Comparison of ENCODE assay signal across 20 mouse cellular contexts in the genomic region with DNA sequence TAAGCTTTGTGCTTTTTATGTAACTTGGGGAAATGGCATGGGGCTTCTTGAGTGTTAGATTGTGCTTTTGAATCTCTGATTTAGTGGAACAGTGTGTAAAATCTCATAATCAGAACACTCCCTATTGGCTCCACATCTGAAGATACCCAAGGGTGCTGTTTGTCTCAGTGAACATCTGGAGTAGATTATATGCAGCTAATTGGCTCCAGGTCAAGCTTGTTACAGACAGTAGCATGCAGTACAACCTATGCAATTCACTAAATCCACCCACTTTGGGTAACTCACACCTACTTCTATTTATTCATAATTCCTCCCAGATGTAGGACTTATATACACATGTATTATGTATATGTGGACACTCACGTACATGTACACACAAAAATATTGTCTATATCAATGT. TPM values are rescaled to one million over a fixed set of nuclear protein-coding genes. Genes with fewer than 3 reads are reported as not detected.
A peak's percentile ranks its signal among the peaks of the same experiment; 100 is the strongest.
DNase-seq lines count a peak whose midpoint lies in the region; ATAC-seq and TF ChIP-seq lines count a peak whose summit lies in the region.
"Had no signal": no experiment of that assay in that cellular context is flagged by ENCODE, and none has a peak within 500 bp of the region (broad histone marks: within the 10 kb centered on the region; RNA-seq: fewer than 3 reads in every experiment).

No protein-coding gene starts in this region.

- intact Hi-C loops in gastrocnemius, adult 2 months (cut with DNase I), result no loop called here

- no peaks in the 10 kb centered on the region for H3K36me3 ChIP-seq in midbrain, embryonic 14.5 days (ENCODE audit: control insufficient read depth, insufficient read depth, low read length)
- H3K36me3 ChIP-seq in midbrain, embryonic 13.5 days, result no peaks in the 10 kb centered on the region
- no peaks in the 10 kb centered on the region for H3K36me3 ChIP-seq in embryonic facial prominence, embryonic 10.5 days (replicated peaks)
- H3K36me3 ChIP-seq in limb, embryonic 11.5 days (ENCODE audit: control insufficient read depth, insufficient read depth, low read length), result no peaks in the 10 kb centered on the region
- no peaks in the 10 kb centered on the region for H3K36me3 ChIP-seq in neural tube, embryonic 14.5 days (ENCODE audit: control insufficient read depth, insufficient read depth, low read length)
- H3K36me3 ChIP-seq: hindbrain, embryonic 15.5 days had no signal

- ATAC-seq in midbrain, embryonic 14.5 days (ENCODE audit: low FRiP score, low TSS enrichment), result no peak
- no peak for ATAC-seq in midbrain, embryonic 13.5 days
- peak; percentile 87 for ATAC-seq in limb, embryonic 11.5 days (ENCODE audit: insufficient number of reproducible peaks, low FRiP score, low TSS enrichment, low read depth)
- peak; percentile 80 for ATAC-seq in neural tube, embryonic 14.5 days (ENCODE audit: low read depth)
- ATAC-seq: forebrain, embryonic 14.5 days had no signal

- whole genome bisulfite sequencing in midbrain, embryonic 14.5 days, result 90% methylated on average over 1 of the region's 1 CpGs
- WGBS in midbrain, embryonic 13.5 days, result 92% methylated on average over 1 of the region's 1 CpGs
- WGBS in embryonic facial prominence, embryonic 10.5 days, result 34% methylated on average over 1 of the region's 1 CpGs
- WGBS in limb, embryonic 11.5 days, result 10% methylated on average over 1 of the region's 1 CpGs
- WGBS in neural tube, embryonic 14.5 days, result 67% methylated on average over 1 of the region's 1 CpGs

- no peak overlapping the region for H3K4me2 ChIP-seq in midbrain, embryonic 14.5 days (ENCODE audit: low read length)
- H3K4me2 ChIP-seq in midbrain, embryonic 13.5 days (replicated peaks), result no peak overlapping the region
- no peak overlapping the region for H3K4me2 ChIP-seq in limb, embryonic 11.5 days (ENCODE audit: low read depth, severe bottlenecking)
- H3K4me2 ChIP-seq in neural tube, embryonic 14.5 days (ENCODE audit: low read depth, low read length), result no peak overlapping the region
- H3K4me2 ChIP-seq: hindbrain, embryonic 15.5 days; liver, embryonic 11.5 days had no signal

- TF ChIP-seq CTCF in gastrocnemius, adult 2 months (IDR thresholded peaks at IDR 0.05), result no peak

- no peak overlapping the region for H3K9ac ChIP-seq in midbrain, embryonic 14.5 days (replicated peaks; ENCODE audit: low read length)
- no peak overlapping the region for H3K9ac ChIP-seq in midbrain, embryonic 13.5 days (replicated peaks)
- H3K9ac ChIP-seq in limb, embryonic 11.5 days (ENCODE audit: low read length), result no peak overlapping the region
- no peak overlapping the region for H3K9ac ChIP-seq in neural tube, embryonic 14.5 days (replicated peaks; ENCODE audit: low read depth, low read length)
- H3K9ac ChIP-seq: hindbrain, embryonic 15.5 days had no signal

- no peak overlapping the region for H3K4me3 ChIP-seq in midbrain, embryonic 14.5 days (replicated peaks; ENCODE audit: low read depth, low read length)
- H3K4me3 ChIP-seq in midbrain, embryonic 13.5 days (replicated peaks), result no peak overlapping the region
- no peak overlapping the region for H3K4me3 ChIP-seq in embryonic facial prominence, embryonic 10.5 days
- no peak overlapping the region for H3K4me3 ChIP-seq in limb, embryonic 11.5 days (ENCODE audit: low read depth, low read length)
- no peak overlapping the region for H3K4me3 ChIP-seq in neural tube, embryonic 14.5 days (ENCODE audit: low read depth, low read length)
- H3K4me3 ChIP-seq in gastrocnemius, adult 2 months, result no peak overlapping the region
- H3K4me3 ChIP-seq: erythroblast, embryonic 14.5 days; hindbrain, embryonic 15.5 days had no signal

- H3K9me3 ChIP-seq in midbrain, embryonic 14.5 days (ENCODE audit: control insufficient read depth, low read length), result no peaks in the 10 kb centered on the region
- H3K9me3 ChIP-seq in midbrain, embryonic 13.5 days, result no peaks in the 10 kb centered on the region
- H3K9me3 ChIP-seq in embryonic facial prominence, embryonic 10.5 days, result 0 out of 2 replicates have a peak, but pooled peaks cover 4% of the 10 kb centered on the region
- H3K9me3 ChIP-seq in limb, embryonic 11.5 days (ENCODE audit: control insufficient read depth, low read length), result no peaks in the 10 kb centered on the region
- H3K9me3 ChIP-seq in neural tube, embryonic 14.5 days (ENCODE audit: control insufficient read depth, low read length), result peaks cover 3% of the 10 kb centered on the region; the same call in 1 of the 2 replicates
- H3K9me3 ChIP-seq: hindbrain, embryonic 15.5 days had no signal

- no peaks in the 10 kb centered on the region for H3K4me1 ChIP-seq in midbrain, embryonic 14.5 days (ENCODE audit: control insufficient read depth, insufficient read depth, low read length)
- no peaks in the 10 kb centered on the region for H3K4me1 ChIP-seq in midbrain, embryonic 13.5 days (replicated peaks)
- H3K4me1 ChIP-seq in embryonic facial prominence, embryonic 10.5 days, result peaks cover 2% of the 10 kb centered on the region; the same call in 1 of the 2 replicates
- peaks cover 3% of the 10 kb centered on the region; the same call in 1 of the 2 replicates for H3K4me1 ChIP-seq in limb, embryonic 11.5 days (ENCODE audit: control insufficient read depth, insufficient read depth, low read length)
- no peaks in the 10 kb centered on the region for H3K4me1 ChIP-seq in neural tube, embryonic 14.5 days (ENCODE audit: control insufficient read depth, insufficient read depth, low read length)
- H3K4me1 ChIP-seq: hindbrain, embryonic 15.5 days had no signal

- DNase-seq in midbrain, embryonic 14.5 days, result peak; percentile 2
- DNase-seq in embryonic facial prominence, embryonic 10.5 days (ENCODE audit: low spot score), result peak; percentile 32
- peak; percentile 62 for DNase-seq in limb, embryonic 11.5 days (ENCODE audit: low spot score)
- DNase-seq in urinary bladder, postnatal 25 days (ENCODE audit: low spot score), result no peak
- DNase-seq in T-cell, adult 2 months (ENCODE audit: low spot score), result no peak
- DNase-seq in gastrocnemius, adult 2 months, result no peak
- DNase-seq: adrenal gland, adult 8-10 months; cerebellum, adult 9-11 months; kidney, adult 11 months; lung, adult 18-20 months; retina, postnatal 1 day; right cerebral cortex, postnatal 4 days; thymus, adult 2 months had no signal

- no peak overlapping the region for H3K27ac ChIP-seq in midbrain, embryonic 14.5 days (replicated peaks; ENCODE audit: low read depth, low read length)
- no peak overlapping the region for H3K27ac ChIP-seq in midbrain, embryonic 13.5 days
- no peak overlapping the region for H3K27ac ChIP-seq in embryonic facial prominence, embryonic 10.5 days (replicated peaks)
- H3K27ac ChIP-seq in limb, embryonic 11.5 days (replicated peaks; ENCODE audit: low read depth, low read length), result no peak overlapping the region
- H3K27ac ChIP-seq in neural tube, embryonic 14.5 days (ENCODE audit: low read depth, low read length), result no peak overlapping the region
- H3K27ac ChIP-seq in gastrocnemius, adult 2 months, result no peak overlapping the region
- H3K27ac ChIP-seq: hindbrain, embryonic 15.5 days had no signal

- no peaks in the 10 kb centered on the region for H3K27me3 ChIP-seq in midbrain, embryonic 14.5 days (ENCODE audit: control insufficient read depth, insufficient read depth, low read length)
- no peaks in the 10 kb centered on the region for H3K27me3 ChIP-seq in midbrain, embryonic 13.5 days
- peaks cover 26% of the 10 kb centered on the region for H3K27me3 ChIP-seq in embryonic facial prominence, embryonic 10.5 days (replicated peaks; ENCODE audit: low read depth, poor library complexity, severe bottlenecking)
- no peaks in the 10 kb centered on the region for H3K27me3 ChIP-seq in limb, embryonic 11.5 days (ENCODE audit: control insufficient read depth, insufficient read depth, low read length)
- H3K27me3 ChIP-seq in neural tube, embryonic 14.5 days (ENCODE audit: control insufficient read depth, insufficient read depth, low read length), result no peaks in the 10 kb centered on the region
- H3K27me3 ChIP-seq: hindbrain, embryonic 15.5 days had no signal

RNA-seq across cellular contexts. Expression of gene Sema3d, which starts 58.6 kb away (rescaled TPM):
- 0.89 and 1.7 TPM in 2 replicates for polyA plus RNA-seq in midbrain, embryonic 14.5 days (2014; fragmentation: Nextera tagmentation; extraction: Ambion mirVana)
- polyA plus RNA-seq in midbrain, embryonic 13.5 days (2015; fragmentation: Nextera tagmentation; extraction: Ambion mirVana), result 1.2 and 1.3 TPM in 2 replicates
- polyA plus RNA-seq in embryonic facial prominence, embryonic 10.5 days (2016; fragmentation: Nextera tagmentation; extraction: Ambion mirVana), result 7.7 and 8.6 TPM in 2 replicates
- polyA plus RNA-seq in limb, embryonic 11.5 days (2014; fragmentation: Nextera tagmentation; extraction: Ambion mirVana), result 12.4 and 13.2 TPM in 2 replicates
- polyA plus RNA-seq in neural tube, embryonic 14.5 days (2014; fragmentation: Nextera tagmentation; extraction: Ambion mirVana), result 1.8 and 6.3 TPM in 2 replicates
- total RNA-seq in gastrocnemius, adult 2 months (2021), result 1 to 10 TPM in 1 of 2 experiments, under 1 TPM in 1; 0.64 to 1.1 TPM
- total RNA-seq: neutrophil, adult 5-6 weeks had no signal
- polyA plus RNA-seq: erythroblast, embryonic 14.5 days had no signal

Comparison
In these comparisons a context has a peak if more than half of its experiments do, and no peak if none do; other contexts are left out.
1. ATAC-seq: peak in limb, embryonic 11.5 days (single experiment) and neural tube, embryonic 14.5 days (single experiment); none in midbrain, embryonic 14.5 days (single experiment) and midbrain, embryonic 13.5 days (single experiment).
2. DNase-seq: peak in midbrain, embryonic 14.5 days (single experiment), embryonic facial prominence, embryonic 10.5 days (single experiment) and limb, embryonic 11.5 days (single experiment); none in urinary bladder, postnatal 25 days (single experiment), T-cell, adult 2 months (single experiment) and gastrocnemius, adult 2 months (single experiment).